Comparison of ENCODE assay signal across 8 mouse cellular contexts in genomic region chr2:73066307-73067167, GRCm38 (mm10).
DNase-seq lines count a peak whose midpoint lies in the region; ATAC-seq lines count a peak whose summit lies in the region.

No protein-coding gene starts in this region.

- H3K27ac ChIP-seq in midbrain, embryonic 10.5 days (replicated peaks) = peak overlapping the region; percentile 28; the same call in 1 of the 2 replicates
- H3K27ac ChIP-seq in midbrain, embryonic 16.5 days (ENCODE audit: low read length) = no peak overlapping the region
- H3K27ac ChIP-seq in kidney, embryonic 14.5 days (ENCODE audit: low read depth, low read length) = no peak overlapping the region

- DNase-seq in midbrain, embryonic 10.5 days (ENCODE audit: low spot score) = peak; percentile 30
- DNase-seq in gastrocnemius, postnatal 25 days = peak; percentile 34
- DNase-seq in urinary bladder, postnatal 10 days (ENCODE audit: low spot score) = no peak
- no peak for DNase-seq in retina, postnatal 1 day
- no peak for DNase-seq in spleen, postnatal 10 days (ENCODE audit: low spot score in 2 of 2)

- no peak overlapping the region for H3K9ac ChIP-seq in midbrain, embryonic 16.5 days (ENCODE audit: low read depth, low read length)
- no peak overlapping the region for H3K9ac ChIP-seq in kidney, embryonic 14.5 days (ENCODE audit: low read depth, low read length)

- no peaks in the 10 kb centered on the region for H3K9me3 ChIP-seq in midbrain, embryonic 10.5 days (replicated peaks)
- H3K9me3 ChIP-seq in midbrain, embryonic 16.5 days (replicated peaks; ENCODE audit: control insufficient read depth, low read length, poor library complexity, severe bottlenecking) = no peaks in the 10 kb centered on the region
- no peaks in the 10 kb centered on the region for H3K9me3 ChIP-seq in kidney, embryonic 14.5 days (ENCODE audit: control insufficient read depth, low read length)

- WGBS in midbrain, embryonic 10.5 days = 38% methylated on average over 20 of the region's 20 CpGs
- 40% methylated on average over 20 of the region's 20 CpGs for WGBS in midbrain, embryonic 16.5 days
- WGBS in kidney, embryonic 14.5 days = 12% methylated on average over 20 of the region's 20 CpGs

- peaks cover 13% of the 10 kb centered on the region for H3K27me3 ChIP-seq in midbrain, embryonic 10.5 days (ENCODE audit: low read depth, poor library complexity, severe bottlenecking)
- H3K27me3 ChIP-seq in midbrain, embryonic 16.5 days (ENCODE audit: control insufficient read depth, insufficient read depth, low read depth, low read length) = no peaks in the 10 kb centered on the region
- H3K27me3 ChIP-seq in kidney, embryonic 14.5 days (ENCODE audit: control insufficient read depth, insufficient read depth, low read length) = no peaks in the 10 kb centered on the region

- no peak overlapping the region for H3K4me3 ChIP-seq in midbrain, embryonic 10.5 days
- no peak overlapping the region for H3K4me3 ChIP-seq in midbrain, embryonic 16.5 days (ENCODE audit: low read depth, low read length)
- no peak overlapping the region for H3K4me3 ChIP-seq in kidney, embryonic 14.5 days (ENCODE audit: low read length)

- no peak for ATAC-seq in midbrain, embryonic 16.5 days
- ATAC-seq in kidney, embryonic 14.5 days (ENCODE audit: low FRiP score, low TSS enrichment) = peak; percentile 76
- ATAC-seq in megakaryocyte progenitor cell, adult 5-6 weeks (replicated peaks; ENCODE audit: poor library complexity) = peak; percentile 35

- no peak overlapping the region for H3K4me2 ChIP-seq in midbrain, embryonic 16.5 days (ENCODE audit: low read length)
- H3K4me2 ChIP-seq in kidney, embryonic 14.5 days (replicated peaks; ENCODE audit: low read depth, low read length) = peak overlapping the region; percentile 21; the same call in 1 of the 2 replicates

- H3K4me1 ChIP-seq in midbrain, embryonic 10.5 days = peaks cover 10% of the 10 kb centered on the region
- H3K4me1 ChIP-seq in midbrain, embryonic 16.5 days (ENCODE audit: control insufficient read depth, insufficient read depth, low read length) = no peaks in the 10 kb centered on the region
- peaks cover 6% of the 10 kb centered on the region; the same call in 1 of the 2 replicates for H3K4me1 ChIP-seq in kidney, embryonic 14.5 days (ENCODE audit: control insufficient read depth, insufficient read depth, low read length)

- H3K36me3 ChIP-seq in midbrain, embryonic 10.5 days = no peaks in the 10 kb centered on the region
- H3K36me3 ChIP-seq in midbrain, embryonic 16.5 days (ENCODE audit: control insufficient read depth, insufficient read depth, low read length) = no peaks in the 10 kb centered on the region
- H3K36me3 ChIP-seq in kidney, embryonic 14.5 days (ENCODE audit: control insufficient read depth, insufficient read depth, low read length) = no peaks in the 10 kb centered on the region

Comparison
In these comparisons a context has a peak if more than half of its experiments do, and no peak if none do; other contexts are left out.
1. DNase-seq: peak in midbrain, embryonic 10.5 days (single experiment) and gastrocnemius, postnatal 25 days (single experiment); none in urinary bladder, postnatal 10 days (single experiment), retina, postnatal 1 day (single experiment) and spleen, postnatal 10 days (0 of 2).